Mouse (Mus musculus) CH12.LX (cell line): Measurements from ENCODE around the gene Ggcx. TPM values are rescaled to one million over a fixed set of nuclear protein-coding genes. Genes with fewer than 3 reads are reported as not detected.

ENCODE experiments used
- DNase-seq: peaks from one replicate; pipeline ENCODE4 v3.0.0-alpha.2; 2013; ENCODE audit errors: extremely low read depth
- H3K27ac ChIP-seq: 2 replicates; pipeline ENCODE4 v1.5.1; 2012; ENCODE audit warnings: low read depth, mild to moderate bottlenecking, control low read depth, moderate library complexity; ENCODE audit not compliant: insufficient read depth
- H3K27me3 ChIP-seq: replicated peaks from 2 replicates; pipeline ENCODE3; 2012; ENCODE audit warnings: inconsistent platforms
- H3K36me3 ChIP-seq, 2 experiments: replicated peaks in 1 of 2; 2 replicates each; pipeline versions ENCODE3 to v1.6.1; 2012; ENCODE audit warnings: inconsistent platforms in 1 of 2, low read length in 1 of 2, mild to moderate bottlenecking in 1 of 2, mixed read lengths in 1 of 2, moderate library complexity in 1 of 2; ENCODE audit not compliant: control insufficient read depth in 1 of 2, insufficient read depth in 1 of 2
- H3K4me1 ChIP-seq, 2 experiments: 2 replicates each; pipeline ENCODE4 v1.6.1; 2012; ENCODE audit warnings: inconsistent platforms in 1 of 2, moderate library complexity in 1 of 2; ENCODE audit not compliant: insufficient read depth in 2 of 2, control insufficient read depth in 1 of 2
- H3K4me2 ChIP-seq: 2 replicates; pipeline ENCODE4 v1.6.1; 2012; ENCODE audit warnings: low read depth, mild to moderate bottlenecking, control low read depth; ENCODE audit not compliant: poor library complexity, insufficient read depth, severe bottlenecking
- H3K4me3 ChIP-seq, 3 experiments: fragments of 150-350 bp in 1 of 3; sonication (generic) in 1 of 3; replicated peaks in 1 of 3; 2 replicates each; pipeline versions ENCODE3 to v1.5.1; 2011 to 2012; ENCODE audit warnings: low read depth in 2 of 3, low read length in 2 of 3, mild to moderate bottlenecking in 2 of 3, moderate library complexity in 2 of 3, control low read depth in 1 of 3, improper control_type of control experiment in 1 of 3, inconsistent platforms in 1 of 3, mixed read lengths in 1 of 3; ENCODE audit not compliant: poor library complexity in 1 of 3
- H3K79me2 ChIP-seq: replicated peaks from 2 replicates; pipeline ENCODE4 v1.6.1; 2012; ENCODE audit warnings: mild to moderate bottlenecking, moderate library complexity; ENCODE audit not compliant: control insufficient read depth, poor library complexity, insufficient read depth, severe bottlenecking; ENCODE audit errors: extremely low read depth
- H3K9ac ChIP-seq: 2 replicates; pipeline ENCODE4 v1.6.1; 2012; ENCODE audit warnings: low read depth, mild to moderate bottlenecking, control low read depth, moderate library complexity; ENCODE audit not compliant: insufficient read depth
- H3K9me3 ChIP-seq: replicated peaks from 2 replicates; pipeline ENCODE3; 2012; ENCODE audit warnings: low read length, inconsistent platforms, mixed read lengths
- CHD2 ChIP-seq: IDR thresholded peaks from 2 replicates; pipeline ENCODE4 v1.6.1; 2011; ENCODE audit warnings: low read length, improper control_type of control experiment
- CTCF ChIP-seq, 2 experiments: IDR thresholded peaks in 1 of 2; conservative IDR thresholded peaks in 1 of 2; 2 replicates each; pipeline ENCODE4 v1.5.1; 2011 to 2012; ENCODE audit warnings: low read depth in 2 of 2, low read length in 2 of 2, improper control_type of control experiment in 1 of 2, inconsistent platforms in 1 of 2, mild to moderate bottlenecking in 1 of 2, moderate library complexity in 1 of 2
- HCFC1 ChIP-seq: IDR thresholded peaks from 2 replicates; pipeline ENCODE4 v1.6.1; 2012; ENCODE audit warnings: low read depth, mild to moderate bottlenecking, inconsistent platforms, low read length, improper control_type of control experiment
- IRF4 ChIP-seq: IDR thresholded peaks from 2 replicates; pipeline ENCODE4 v1.6.1; 2014; ENCODE audit warnings: low read depth, mild to moderate bottlenecking, inconsistent platforms, low read length, improper control_type of control experiment
- JUND ChIP-seq: conservative IDR thresholded peaks from 2 replicates; pipeline ENCODE4 v1.6.1; 2011; ENCODE audit warnings: low read depth, low read length, improper control_type of control experiment
- MAX ChIP-seq: IDR thresholded peaks from 2 replicates; pipeline ENCODE4 v1.6.1; 2011; ENCODE audit warnings: low read length, improper control_type of control experiment
- MEF2A ChIP-seq: IDR thresholded peaks from 2 replicates; pipeline ENCODE4 v1.6.1; 2014; ENCODE audit warnings: low read depth, mild to moderate bottlenecking, inconsistent platforms, low read length, improper control_type of control experiment, borderline replicate concordance
- MXI1 ChIP-seq: IDR thresholded peaks from 2 replicates; pipeline ENCODE4 v1.6.1; 2011; ENCODE audit warnings: mild to moderate bottlenecking, low read depth, low read length, improper control_type of control experiment
- MYC ChIP-seq: IDR thresholded peaks from 2 replicates; pipeline ENCODE4 v1.6.1; 2011; ENCODE audit warnings: low read depth, mild to moderate bottlenecking, improper control_type of control experiment, low read length
- SIN3A ChIP-seq: IDR thresholded peaks from 2 replicates; pipeline ENCODE4 v1.6.1; 2012; ENCODE audit warnings: low read length, improper control_type of control experiment, inconsistent platforms
- UBTF ChIP-seq: IDR thresholded peaks from 2 replicates; pipeline ENCODE4 v1.6.1; 2012; ENCODE audit warnings: low read depth, mild to moderate bottlenecking, inconsistent platforms, low read length, improper control_type of control experiment, moderate library complexity
- ZC3H11A ChIP-seq: IDR thresholded peaks from 2 replicates; pipeline ENCODE4 v1.6.1; 2012; ENCODE audit warnings: low read depth, mild to moderate bottlenecking, inconsistent platforms, low read length, improper control_type of control experiment
- dilution Hi-C: fragments of 300-500 bp; cut with MboI; formaldehyde crosslinking; loops from 2 replicates; pipeline ENCODE4 v1.14.3; 2020; ENCODE audit warnings: low sequenced_read_pairs; ENCODE audit not compliant: extremely low pct_unique_long_range_greater_than_20kb, extremely low pct_ligation_motif_present
- in situ Hi-C: fragments of 300-500 bp; cut with MboI; formaldehyde crosslinking; loops from 3 replicates; pipeline ENCODE4 v1.14.3; 2019; ENCODE audit warnings: low sequenced_read_pairs, low pct_ligation_motif_present, low pct_unique_long_range_greater_than_20kb, mixed read lengths
- polyA plus RNA-seq: library from polyadenylated mRNA; unstranded; fragments of >175 nt; gene quantifications from 2 replicates; pipeline ENCODE4 v1.2.1, GENCODE M21; 2012; ENCODE audit warnings: low read depth; ENCODE audit not compliant: insufficient read length
- total RNA-seq, 2 experiments: library from RNA; depleted of rRNA; stranded (reverse); fragments of 300-350 nt in 1 of 2; fragments of >200 nt in 1 of 2; gene quantifications; 2 replicates each; pipeline ENCODE4 v1.2.3; 2012 to 2014

The Ggcx gene
- total and polyA plus RNA-seq, 3 experiments = 5.2 to 7.8 (median 6.7) TPM

- in situ Hi-C loops = no loop called here
Measured at GRCm38 (mm10) chr6:72479645-72480421, 65.7 kb downstream of the Ggcx start.

DNA sequence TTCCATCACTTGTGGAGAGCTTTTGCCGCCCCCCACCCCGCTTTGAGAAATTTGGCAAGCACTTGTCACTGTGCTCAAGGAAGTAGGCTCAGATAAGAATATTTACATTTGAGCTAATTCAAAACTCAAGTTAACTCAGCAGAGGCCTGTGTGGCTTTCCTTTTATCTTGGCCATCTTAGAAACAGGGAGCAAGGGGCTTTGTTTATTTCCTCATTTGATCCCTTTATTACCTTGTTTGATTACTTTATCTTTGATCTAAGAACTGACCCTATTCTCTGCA is 66.3 kb downstream of the Ggcx start:
- no peaks in the 10 kb centered on the region for H3K9me3 ChIP-seq
- H3K4me2 ChIP-seq = no peak overlapping the region
- dilution Hi-C loops = no loop called here
- no peaks in the 10 kb centered on the region for H3K27me3 ChIP-seq
- H3K36me3 ChIP-seq = no peaks in the 10 kb centered on the region
- DNase-seq = no peak
- peaks cover 0 to 6% of the 10 kb centered on the region in 2 experiments; a peak in 1 of 4 replicates for H3K4me1 ChIP-seq
- H3K27ac ChIP-seq = no peak overlapping the region
- H3K79me2 ChIP-seq = no peaks in the 10 kb centered on the region
- H3K4me3 ChIP-seq = no peak overlapping the region
- in situ Hi-C loops = no loop called here
- no peak overlapping the region for H3K9ac ChIP-seq
- TF ChIP-seq MEF2A (no peak), HCFC1 (no peak), MYC (no peak)

More at GRCm38 (mm10) chr6:72479645-72480421, 65.7 kb downstream of the Ggcx start:
- Histone ChIP-seq H3K9ac (no peak overlapping the region), H3K36me3 (no peaks in the 10 kb centered on the region), H3K4me2 (no peak overlapping the region), H3K4me1 (peaks cover 0 to 6% of the 10 kb centered on the region in 2 experiments; a peak in 1 of 4 replicates), H3K27ac (no peak overlapping the region), H3K79me2 (no peaks in the 10 kb centered on the region), H3K27me3 (no peaks in the 10 kb centered on the region), H3K4me3 (no peak overlapping the region), H3K9me3 (no peaks in the 10 kb centered on the region)
- dilution Hi-C loops = no loop called here
- no peak for DNase-seq
- TF ChIP-seq MAX = no peak
- TF ChIP-seq CHD2 = no peak
- no peak for TF ChIP-seq JUND
- TF ChIP-seq MXI1 = no peak
- no peak for TF ChIP-seq CTCF (conservative IDR thresholded peaks at IDR 0.05 in 1 of 2, IDR thresholded peaks at IDR 0.05 in 1 of 2; ENCODE audit: low read depth in 2 of 2, low read length in 2 of 2)
- no peak for TF ChIP-seq UBTF
- TF ChIP-seq HCFC1 = no peak
- TF ChIP-seq ZC3H11A = no peak
- TF ChIP-seq SIN3A = no peak
- no peak for TF ChIP-seq IRF4

Other genes with a start within 250 kb of the Ggcx start
- 4.7 and 5.0 TPM in 2 replicates for gene Atoh8, start 178.7 kb upstream of the Ggcx start, total RNA-seq (2012; rRNA removed)
- gene Atoh8, start 178.7 kb upstream of the Ggcx start, total RNA-seq (2014; rRNA removed) = 0.23 and 0.31 TPM in 2 replicates
- 1.1 and 1.6 TPM in 2 replicates for gene Atoh8, start 178.7 kb upstream of the Ggcx start, polyA plus RNA-seq
- not detected in 2 replicates for gene Sftpb, start 109.7 kb upstream of the Ggcx start, total RNA-seq (2012; rRNA removed)
- not detected in 2 replicates for gene Sftpb, start 109.7 kb upstream of the Ggcx start, total RNA-seq (2014; rRNA removed)
- not detected in 2 replicates for gene Sftpb, start 109.7 kb upstream of the Ggcx start, polyA plus RNA-seq
- gene Usp39, start 69.1 kb upstream of the Ggcx start, total RNA-seq (2012; rRNA removed) = 74.5 and 90.9 TPM in 2 replicates
- gene Usp39, start 69.1 kb upstream of the Ggcx start, total RNA-seq (2014; rRNA removed) = 138 TPM in 2 replicates
- gene Usp39, start 69.1 kb upstream of the Ggcx start, polyA plus RNA-seq = 72.8 and 88.2 TPM in 2 replicates
- gene 0610030E20Rik, start 67.0 kb upstream of the Ggcx start, total RNA-seq (2012; rRNA removed) = 9.9 and 11.7 TPM in 2 replicates
- gene 0610030E20Rik, start 67.0 kb upstream of the Ggcx start, total RNA-seq (2014; rRNA removed) = 7.2 and 7.7 TPM in 2 replicates
- 16.9 and 17.0 TPM in 2 replicates for gene 0610030E20Rik, start 67.0 kb upstream of the Ggcx start, polyA plus RNA-seq
- 0.17 and 0.59 TPM in 2 replicates for gene Tmem150a, start 58.9 kb upstream of the Ggcx start, total RNA-seq (2012; rRNA removed)
- gene Tmem150a, start 58.9 kb upstream of the Ggcx start, total RNA-seq (2014; rRNA removed) = 0.24 TPM in 1 of 2 replicates, not detected in the other
- gene Tmem150a, start 58.9 kb upstream of the Ggcx start, polyA plus RNA-seq = 0.82 and 0.93 TPM in 2 replicates
- 51.0 and 63.2 TPM in 2 replicates for gene Rnf181, start 47.4 kb upstream of the Ggcx start, total RNA-seq (2012; rRNA removed)
- gene Rnf181, start 47.4 kb upstream of the Ggcx start, total RNA-seq (2014; rRNA removed) = 64.0 and 83.2 TPM in 2 replicates
- 73.7 and 88.7 TPM in 2 replicates for gene Rnf181, start 47.4 kb upstream of the Ggcx start, polyA plus RNA-seq
- 1.5 and 2.5 TPM in 2 replicates for gene Vamp5, start 33.8 kb upstream of the Ggcx start, total RNA-seq (2012; rRNA removed)
- 0.50 and 0.59 TPM in 2 replicates for gene Vamp5, start 33.8 kb upstream of the Ggcx start, total RNA-seq (2014; rRNA removed)
- 0.90 and 2.2 TPM in 2 replicates for gene Vamp5, start 33.8 kb upstream of the Ggcx start, polyA plus RNA-seq
- gene Vamp8, start 23.6 kb upstream of the Ggcx start, total RNA-seq (2012; rRNA removed) = 105 and 110 TPM in 2 replicates
- 111 and 130 TPM in 2 replicates for gene Vamp8, start 23.6 kb upstream of the Ggcx start, total RNA-seq (2014; rRNA removed)
- gene Vamp8, start 23.6 kb upstream of the Ggcx start, polyA plus RNA-seq = 98.9 and 114 TPM in 2 replicates
- 166 and 274 TPM in 2 replicates for gene Mat2a, start 25.2 kb downstream of the Ggcx start, total RNA-seq (2012; rRNA removed)
- gene Mat2a, start 25.2 kb downstream of the Ggcx start, total RNA-seq (2014; rRNA removed) = 218 and 232 TPM in 2 replicates
- 429 and 456 TPM in 2 replicates for gene Mat2a, start 25.2 kb downstream of the Ggcx start, polyA plus RNA-seq
- 0.50 and 1.7 TPM in 2 replicates for gene Sh2d6, start 107.4 kb downstream of the Ggcx start, total RNA-seq (2012; rRNA removed)
- 0.78 and 1.1 TPM in 2 replicates for gene Sh2d6, start 107.4 kb downstream of the Ggcx start, total RNA-seq (2014; rRNA removed)
- gene Sh2d6, start 107.4 kb downstream of the Ggcx start, polyA plus RNA-seq = 4.3 and 4.9 TPM in 2 replicates
- gene Capg, start 130.1 kb downstream of the Ggcx start, total RNA-seq (2012; rRNA removed) = 211 and 264 TPM in 2 replicates
- 174 and 175 TPM in 2 replicates for gene Capg, start 130.1 kb downstream of the Ggcx start, total RNA-seq (2014; rRNA removed)
- 196 and 201 TPM in 2 replicates for gene Capg, start 130.1 kb downstream of the Ggcx start, polyA plus RNA-seq
- 4.7 and 7.1 TPM in 2 replicates for gene Elmod3, start 184.1 kb downstream of the Ggcx start, total RNA-seq (2012; rRNA removed)
- 4.0 and 4.2 TPM in 2 replicates for gene Elmod3, start 184.1 kb downstream of the Ggcx start, total RNA-seq (2014; rRNA removed)
- 9.0 TPM in 2 replicates for gene Elmod3, start 184.1 kb downstream of the Ggcx start, polyA plus RNA-seq
- 12.5 and 15.6 TPM in 2 replicates for gene Retsat, start 184.2 kb downstream of the Ggcx start, total RNA-seq (2012; rRNA removed)
- gene Retsat, start 184.2 kb downstream of the Ggcx start, total RNA-seq (2014; rRNA removed) = 14.0 and 15.5 TPM in 2 replicates
- 27.7 and 28.6 TPM in 2 replicates for gene Retsat, start 184.2 kb downstream of the Ggcx start, polyA plus RNA-seq
- gene Tgoln1, start 202.7 kb downstream of the Ggcx start, total RNA-seq (2012; rRNA removed) = 22.6 and 27.9 TPM in 2 replicates
- 20.0 and 23.5 TPM in 2 replicates for gene Tgoln1, start 202.7 kb downstream of the Ggcx start, total RNA-seq (2014; rRNA removed)
- 29.0 and 33.6 TPM in 2 replicates for gene Tgoln1, start 202.7 kb downstream of the Ggcx start, polyA plus RNA-seq